13 mouse cellular contexts compared by ENCODE assay signal in the genomic region with DNA sequence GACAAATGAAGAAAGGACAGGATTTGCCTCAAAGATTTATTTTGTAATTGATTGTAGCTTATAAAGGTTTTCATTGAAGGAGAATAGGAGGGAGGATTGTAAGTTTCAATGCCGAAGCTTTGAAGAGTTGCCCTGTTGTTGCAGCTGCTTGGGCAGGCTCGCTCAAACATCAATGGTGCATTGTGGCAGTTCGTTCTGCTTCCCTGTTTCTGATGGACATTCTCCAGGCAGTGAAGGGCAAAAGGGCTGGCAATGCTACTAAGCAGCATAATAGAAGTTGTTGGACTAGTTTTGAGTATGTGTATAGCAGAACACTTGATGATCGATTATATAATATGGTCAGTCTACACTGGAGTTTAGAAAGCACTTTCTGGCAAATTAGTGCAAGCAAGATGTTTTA.
DNase-seq lines count a peak whose midpoint lies in the region; ATAC-seq lines count a peak whose summit lies in the region.
"Had no signal": no experiment of that assay in that cellular context is flagged by ENCODE, and none has a peak within 500 bp of the region (broad histone marks: within the 10 kb centered on the region; RNA-seq: fewer than 3 reads in every experiment).

No protein-coding gene starts in this region.

- H3K9me3 ChIP-seq in forebrain, embryonic 10.5 days, result no peaks in the 10 kb centered on the region; the same call in 1 of the 2 replicates
- H3K9me3 ChIP-seq in forebrain, embryonic 15.5 days, result no peaks in the 10 kb centered on the region

- no peak for ATAC-seq in forebrain, embryonic 15.5 days (replicated peaks)
- ATAC-seq: Patski had no signal

- no peaks in the 10 kb centered on the region for H3K36me3 ChIP-seq in forebrain, embryonic 10.5 days (replicated peaks)
- H3K36me3 ChIP-seq in forebrain, embryonic 15.5 days, result no peaks in the 10 kb centered on the region

- H3K9ac ChIP-seq in forebrain, embryonic 15.5 days (replicated peaks), result no peak overlapping the region

- DNase-seq in forebrain, embryonic 10.5 days (ENCODE audit: extremely low spot score, low spot score), result peak; percentile 17
- peak; percentile 54 for DNase-seq in layer of hippocampus, adult 11-12 months (ENCODE audit: low spot score)
- no peak for DNase-seq in layer of hippocampus, adult 9-10 months (ENCODE audit: low spot score)
- peak; percentile 55 for DNase-seq in embryo, embryonic 10 days (ENCODE audit: low spot score)
- DNase-seq in left cerebral cortex, adult 11 months (ENCODE audit: low spot score), result peak; percentile 22
- no peak for DNase-seq in thymus, postnatal 36 days
- no peak for DNase-seq in adrenal gland, adult 18-20 months (ENCODE audit: low spot score in 2 of 2)
- DNase-seq: B cell, adult 2 months; heart, postnatal 36 days; thymus, adult 2 months had no signal

- H3K27ac ChIP-seq in forebrain, embryonic 10.5 days, result no peak overlapping the region
- no peak overlapping the region for H3K27ac ChIP-seq in forebrain, embryonic 15.5 days (replicated peaks)

- WGBS in forebrain, embryonic 10.5 days, result 39% methylated on average over 4 of the region's 4 CpGs
- WGBS in forebrain, embryonic 15.5 days, result 10% methylated on average over 4 of the region's 4 CpGs

- H3K27me3 ChIP-seq in forebrain, embryonic 10.5 days (ENCODE audit: poor library complexity, severe bottlenecking), result no peaks in the 10 kb centered on the region
- no peaks in the 10 kb centered on the region for H3K27me3 ChIP-seq in forebrain, embryonic 15.5 days
- H3K27me3 ChIP-seq: megakaryocyte, embryonic 14.5 days; Patski had no signal

- H3K4me3 ChIP-seq in forebrain, embryonic 10.5 days, result no peak overlapping the region
- no peak overlapping the region for H3K4me3 ChIP-seq in forebrain, embryonic 15.5 days
- H3K4me3 ChIP-seq: megakaryocyte, embryonic 14.5 days had no signal

- peaks cover 15% of the 10 kb centered on the region for H3K4me1 ChIP-seq in forebrain, embryonic 10.5 days
- 0 out of 2 replicates have a peak, but pooled peaks cover 8% of the 10 kb centered on the region for H3K4me1 ChIP-seq in forebrain, embryonic 15.5 days
- H3K4me1 ChIP-seq: megakaryocyte, embryonic 14.5 days had no signal

- no peak overlapping the region for H3K4me2 ChIP-seq in forebrain, embryonic 15.5 days (replicated peaks)

Comparison
In these comparisons a context has a peak if more than half of its experiments do, and no peak if none do; other contexts are left out.
1. DNase-seq: peak in forebrain, embryonic 10.5 days (single experiment), layer of hippocampus, adult 11-12 months (single experiment), embryo, embryonic 10 days (single experiment) and left cerebral cortex, adult 11 months (single experiment); none in layer of hippocampus, adult 9-10 months (single experiment), thymus, postnatal 36 days (0 of 2) and adrenal gland, adult 18-20 months (0 of 2).